Mouse (Mus musculus) spleen, adult 12 weeks (tissue): ENCODE data around the gene Acadsb.
"Not testable (repeated sequence)": the region's sequence is repeated elsewhere in the genome, so short reads cannot be mapped to it uniquely, and the experiment has no call there.

Source experiments
- DNase-seq: peaks from one replicate; pipeline ENCODE4 v3.0.0; 2022; ENCODE audit warnings: low spot score

Acadsb gene

GRCm38 (mm10) chr7:131410416-131411058, at the start of gene Acadsb, which contains the start of gene Ikzf5:
Acadsb (plus strand) TSS chr7:131410601.
Ikzf5 (minus strand) TSS chr7:131410521.
- peak; percentile 99 for DNase-seq

GRCm38 (mm10) chr7:131362269-131362614, 48.2 kb upstream of the Acadsb start:
- no peak for DNase-seq

- DNase-seq = peak; percentile 78
Observed at GRCm38 (mm10) chr7:131362615-131363300, 47.6 kb upstream of the Acadsb start, which contains the start of gene 2310057M21Rik. 2310057M21Rik (minus strand) TSS chr7:131362759.

GRCm38 (mm10) chr7:131364131-131364530, 46.3 kb upstream of the Acadsb start:
- no peak for DNase-seq

GRCm38 (mm10) chr7:131370648-131371469, 39.5 kb upstream of the Acadsb start, which contains the start of gene Pstk:
Pstk (plus strand) TSS chr7:131371141.
- peak; percentile 78 for DNase-seq

GRCm38 (mm10) chr7:131371470-131371860, 38.9 kb upstream of the Acadsb start:
- no peak for DNase-seq

GRCm38 (mm10) chr7:131371880-131372651, 38.3 kb upstream of the Acadsb start:
- no peak for DNase-seq

- DNase-seq = not testable (repeated sequence)
Observed at GRCm38 (mm10) chr7:131391761-131392160, 18.6 kb upstream of the Acadsb start.

GRCm38 (mm10) chr7:131409321-131409987, 947 bp upstream of the Acadsb start:
- no peak for DNase-seq

- DNase-seq = no peak
Observed at GRCm38 (mm10) chr7:131409988-131410385, 414 bp upstream of the Acadsb start.

GRCm38 (mm10) chr7:131411221-131411940, 980 bp downstream of the Acadsb start:
- DNase-seq = no peak

- DNase-seq = no peak
Observed at GRCm38 (mm10) chr7:131411941-131412270, 1.5 kb downstream of the Acadsb start.

GRCm38 (mm10) chr7:131416742-131417141, 6.3 kb downstream of the Acadsb start:
- not testable (repeated sequence) for DNase-seq

- DNase-seq = no peak
Observed at GRCm38 (mm10) chr7:131417605-131418004, 7.2 kb downstream of the Acadsb start.

- DNase-seq = no peak
Observed at GRCm38 (mm10) chr7:131424912-131425311, 14.5 kb downstream of the Acadsb start.

- no peak for DNase-seq
Observed at GRCm38 (mm10) chr7:131427331-131427730, 16.9 kb downstream of the Acadsb start.

- no peak for DNase-seq
Observed at GRCm38 (mm10) chr7:131432244-131432643, 21.8 kb downstream of the Acadsb start.

GRCm38 (mm10) chr7:131434276-131434675, 23.9 kb downstream of the Acadsb start:
- DNase-seq = no peak

GRCm38 (mm10) chr7:131437051-131437450, 26.6 kb downstream of the Acadsb start:
- no peak for DNase-seq

GRCm38 (mm10) chr7:131456714-131457113, 46.3 kb downstream of the Acadsb start:
- no peak for DNase-seq

GRCm38 (mm10) chr7:131465117-131465601, 54.8 kb downstream of the Acadsb start:
- no peak for DNase-seq
